Mouse (Mus musculus) MEL (cell line): ENCODE results near the gene Boll.

Experiments
- CTCF ChIP-seq, 3 experiments: IDR thresholded peaks in 2 of 3; conservative IDR thresholded peaks in 1 of 3; 2 replicates each; pipeline ENCODE4 v1.5.1; 2011 to 2012; ENCODE audit warnings: low read length in 3 of 3, low read depth in 2 of 3, mild to moderate bottlenecking in 2 of 3, improper control_type of control experiment in 1 of 3, inconsistent platforms in 1 of 3, mixed read lengths in 1 of 3, moderate library complexity in 1 of 3; ENCODE audit not compliant: control insufficient read depth in 1 of 3, insufficient read depth in 1 of 3, poor library complexity in 1 of 3, severe bottlenecking in 1 of 3
- POLR2A ChIP-seq, 2 experiments: IDR thresholded peaks; 2 replicates each; pipeline ENCODE4 v1.6.1; 2011 to 2012; ENCODE audit warnings: low read length in 2 of 2, mild to moderate bottlenecking in 2 of 2, control low read depth in 1 of 2, improper control_type of control experiment in 1 of 2, low read depth in 1 of 2, moderate library complexity in 1 of 2; ENCODE audit not compliant: control insufficient read depth in 1 of 2, insufficient read depth in 1 of 2, poor library complexity in 1 of 2
- POLR2AphosphoS2 ChIP-seq: IDR thresholded peaks from 2 replicates; pipeline ENCODE4 v1.6.1; 2011; ENCODE audit warnings: low read length, improper control_type of control experiment
- SIN3A ChIP-seq: IDR thresholded peaks from 2 replicates; pipeline ENCODE4 v1.6.1; 2012; ENCODE audit warnings: low read length, improper control_type of control experiment, inconsistent platforms
- USF2 ChIP-seq, 2 experiments: IDR thresholded peaks; 2 replicates each; pipeline ENCODE4 v1.6.1; 2011 to 2012; ENCODE audit warnings: improper control_type of control experiment in 2 of 2, low read length in 2 of 2, borderline replicate concordance in 1 of 2, inconsistent platforms in 1 of 2, low read depth in 1 of 2, mild to moderate bottlenecking in 1 of 2; ENCODE audit not compliant: insufficient read depth in 1 of 2

DNA sequence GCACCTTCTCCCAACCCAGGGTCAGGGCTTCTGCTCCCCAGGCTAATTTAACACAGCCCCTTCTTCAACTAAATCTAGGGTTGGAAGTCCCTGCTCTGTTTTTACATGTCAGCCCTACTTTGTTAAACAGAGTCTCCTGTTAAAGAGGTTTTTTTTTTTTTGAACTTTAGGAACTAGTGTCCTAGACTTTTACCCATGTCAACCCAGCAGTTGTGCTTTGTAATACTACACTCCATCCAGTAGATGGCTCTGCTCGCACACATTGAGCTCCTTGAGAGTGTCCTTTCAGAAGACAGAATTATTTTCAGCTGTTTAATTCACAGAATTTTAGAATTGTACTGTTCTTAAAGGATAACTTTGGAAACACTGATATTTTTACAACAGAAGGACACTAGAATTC is 124.0 kb downstream of the Boll start:
- TF ChIP-seq POLR2A (IDR thresholded peaks at IDR 0.05; ENCODE audit: control insufficient read depth in 1 of 2, insufficient read depth in 1 of 2, low read depth in 1 of 2, low read length in 2 of 2, poor library complexity in 1 of 2) (no peak), POLR2AphosphoS2 (no peak), SIN3A (peak; percentile 74), CTCF (IDR thresholded peaks at IDR 0.05 in 2 of 3, conservative IDR thresholded peaks at IDR 0.05 in 1 of 3; ENCODE audit: control insufficient read depth in 1 of 3, insufficient read depth in 1 of 3, low read depth in 2 of 3, low read length in 3 of 3, poor library complexity in 1 of 3, severe bottlenecking in 1 of 3) (peak; percentile 51 to 84 (median 72)), USF2 (IDR thresholded peaks at IDR 0.05; ENCODE audit: borderline replicate concordance in 1 of 2, insufficient read depth in 1 of 2, low read depth in 1 of 2, low read length in 2 of 2) (no peak)
